33 mouse cellular contexts compared by ENCODE assay signal in genomic region chr9:120290375-120290774, GRCm38 (mm10). TPM values are rescaled to one million over a fixed set of nuclear protein-coding genes. Genes with fewer than 3 reads are reported as not detected.
"Had no signal": no experiment of that assay in that cellular context is flagged by ENCODE, and none has a peak within 500 bp of the region (broad histone marks: within the 10 kb centered on the region; RNA-seq: fewer than 3 reads in every experiment).

No protein-coding gene starts in this region.

- H3K27ac ChIP-seq: limb, embryonic 10.5 days; limb, embryonic 12.5 days; limb, embryonic 13.5 days; limb, embryonic 15.5 days; liver, embryonic 12.5 days; liver, embryonic 13.5 days; liver, embryonic 14.5 days; liver, embryonic 15.5 days; lung, embryonic 15.5 days; macrophage; midbrain, embryonic 10.5 days; midbrain, embryonic 12.5 days; midbrain, embryonic 15.5 days; neural tube, embryonic 12.5 days had no signal

- H3K4me3 ChIP-seq: limb, embryonic 10.5 days; limb, embryonic 12.5 days; limb, embryonic 13.5 days; limb, embryonic 15.5 days; liver, embryonic 12.5 days; liver, embryonic 13.5 days; liver, embryonic 15.5 days; lung, embryonic 15.5 days; megakaryocyte, embryonic 14.5 days; midbrain, embryonic 10.5 days; midbrain, embryonic 12.5 days; midbrain, embryonic 15.5 days; myocyte; neural tube, embryonic 12.5 days had no signal

- H3K27me3 ChIP-seq: limb, embryonic 13.5 days; liver, embryonic 13.5 days; liver, embryonic 15.5 days; lung, embryonic 15.5 days; neural tube, embryonic 12.5 days had no signal

- H3K4me2 ChIP-seq: limb, embryonic 12.5 days; limb, embryonic 13.5 days; limb, embryonic 15.5 days; liver, embryonic 11.5 days; liver, embryonic 12.5 days; liver, embryonic 13.5 days; liver, embryonic 15.5 days; lung, embryonic 14.5 days; lung, embryonic 15.5 days; midbrain, embryonic 12.5 days; midbrain, embryonic 15.5 days; neural tube, embryonic 12.5 days had no signal

- ATAC-seq: liver, embryonic 12.5 days; liver, postnatal 0 days; lung, postnatal 0 days; midbrain, embryonic 15.5 days; midbrain, embryonic 16.5 days had no signal

- H3K4me1 ChIP-seq: limb, embryonic 10.5 days; limb, embryonic 12.5 days; limb, embryonic 13.5 days; limb, embryonic 15.5 days; liver, embryonic 12.5 days; liver, embryonic 13.5 days; liver, embryonic 15.5 days; lung, embryonic 15.5 days; megakaryocyte, embryonic 14.5 days; midbrain, embryonic 12.5 days; midbrain, embryonic 15.5 days; neural tube, embryonic 12.5 days had no signal

- H3K9me3 ChIP-seq: limb, embryonic 10.5 days; limb, embryonic 12.5 days; limb, embryonic 13.5 days; limb, embryonic 15.5 days; liver, embryonic 12.5 days; liver, embryonic 13.5 days; liver, embryonic 15.5 days; lung, embryonic 15.5 days; megakaryocyte, embryonic 14.5 days; midbrain, embryonic 10.5 days; midbrain, embryonic 12.5 days; midbrain, embryonic 15.5 days; neural tube, embryonic 12.5 days had no signal

- H3K36me3 ChIP-seq: limb, embryonic 10.5 days; limb, embryonic 12.5 days; limb, embryonic 13.5 days; limb, embryonic 15.5 days; liver, embryonic 12.5 days; liver, embryonic 13.5 days; liver, embryonic 15.5 days; lung, embryonic 15.5 days; midbrain, embryonic 10.5 days; midbrain, embryonic 12.5 days; midbrain, embryonic 15.5 days; neural tube, embryonic 12.5 days had no signal

- H3K9ac ChIP-seq: limb, embryonic 12.5 days; limb, embryonic 13.5 days; limb, embryonic 15.5 days; liver, embryonic 12.5 days; liver, embryonic 13.5 days; liver, embryonic 14.5 days; liver, embryonic 15.5 days; liver, postnatal 0 days; lung, embryonic 14.5 days; lung, embryonic 15.5 days; midbrain, embryonic 12.5 days; midbrain, embryonic 15.5 days; neural tube, embryonic 12.5 days had no signal

- DNase-seq: left cerebral cortex, postnatal 4 days; liver; liver, embryonic 13.5 days; liver, postnatal 0 days; lung, adult 18-20 months; lung, adult 2 months; lung, embryonic 14.5 days; lung, postnatal 10 days; lung, postnatal 14 days; lung, postnatal 36 days; lung, postnatal 4 days; midbrain, embryonic 14.5 days had no signal

RNA-seq across cellular contexts. Expression of gene Myrip, which starts 10.9 kb away (rescaled TPM):
- total RNA-seq: megakaryocyte, adult 5-6 weeks; megakaryocyte-erythroid progenitor cell, adult 5-6 weeks; monocyte, adult 5-6 weeks had no signal
- polyA plus RNA-seq: limb, embryonic 10.5 days; macrophage had no signal
